Mouse (Mus musculus): ENCODE measurements around the gene Efcab12.

- TF ChIP-seq GATA1 (IDR thresholded peaks at IDR 0.05; ENCODE audit: borderline replicate concordance, low read length) (no peak), FLI1 (IDR thresholded peaks at IDR 0.05; ENCODE audit: low read length) (no peak)
Observed at GRCm38 (mm10) chr6:115853985-115854384, 15.8 kb upstream of the Efcab12 start.

Data from megakaryocyte, embryonic 14.5 days (primary cell).